Mouse (Mus musculus): Measurements from ENCODE around the gene Swi5. TPM values are rescaled to one million over a fixed set of nuclear protein-coding genes. Genes with fewer than 3 reads are reported as not detected.
A peak's percentile ranks its signal among the peaks of the same experiment; 100 is the strongest.

Swi5 gene
- total RNA-seq (2021) = 100 to 1,000 TPM; 143 to 148 TPM
- long read RNA-seq, experiment 1, transcript Swi5-204 (5 exons, 522 nt) = minor isoform, 5 of 148 reads
- long read RNA-seq, experiment 1, transcript Swi5-207 (5 exons, 768 nt) = major isoform, 123 of 148 reads
- long read RNA-seq, experiment 1, partial matches to known transcripts = 5 of 148 reads
- long read RNA-seq, experiment 1, other reads (novel, unspliced or antisense) = 13 of 148 reads
- long read RNA-seq, experiment 2, transcript Swi5-207 (5 exons, 768 nt) = major isoform, 93 of 113 reads
- long read RNA-seq, experiment 2, partial matches to known transcripts = 3 of 113 reads
- long read RNA-seq, experiment 2, other reads (novel, unspliced or antisense) = 13 of 113 reads

DNA sequence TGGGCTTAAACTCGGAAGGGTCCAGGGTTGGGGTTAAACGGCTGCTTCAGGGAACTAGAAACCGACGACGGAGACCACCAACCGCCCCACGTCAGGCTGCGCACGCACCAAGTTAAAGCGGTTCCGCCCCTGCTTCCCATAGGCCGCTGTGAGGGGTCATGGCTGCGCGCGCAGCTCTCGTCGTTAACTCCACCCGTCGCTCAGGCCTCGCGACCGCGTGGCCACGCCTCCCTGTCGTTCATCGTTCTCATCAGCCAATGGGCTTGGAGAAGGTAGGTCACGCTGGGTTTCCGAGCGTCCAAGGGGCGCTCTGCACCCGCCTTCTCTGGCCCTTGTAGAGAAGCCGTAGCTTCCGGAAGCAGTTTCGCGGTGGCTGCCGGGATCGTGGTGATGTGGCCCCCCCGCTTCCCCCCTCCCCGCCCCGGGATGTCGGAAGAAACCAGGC lies at the start of gene Swi5:
TSS of gene Swi5 (minus strand) at position 153 of the 445 bp plus-strand sequence.
- peak; percentile 97 for DNase-seq (ENCODE audit: low spot score)

GRCm38 (mm10) chr2:32335888-32336287 lies 48.0 kb upstream of the Swi5 start:
- no peak for DNase-seq (ENCODE audit: low spot score)

GRCm38 (mm10) chr2:32332159-32332558 lies 44.3 kb upstream of the Swi5 start:
- no peak for DNase-seq (ENCODE audit: low spot score)

GRCm38 (mm10) chr2:32329531-32329930 lies 41.7 kb upstream of the Swi5 start:
- no peak for DNase-seq (ENCODE audit: low spot score)

GRCm38 (mm10) chr2:32328911-32329460 lies 41.1 kb upstream of the Swi5 start:
- DNase-seq (ENCODE audit: low spot score) = no peak

DNA sequence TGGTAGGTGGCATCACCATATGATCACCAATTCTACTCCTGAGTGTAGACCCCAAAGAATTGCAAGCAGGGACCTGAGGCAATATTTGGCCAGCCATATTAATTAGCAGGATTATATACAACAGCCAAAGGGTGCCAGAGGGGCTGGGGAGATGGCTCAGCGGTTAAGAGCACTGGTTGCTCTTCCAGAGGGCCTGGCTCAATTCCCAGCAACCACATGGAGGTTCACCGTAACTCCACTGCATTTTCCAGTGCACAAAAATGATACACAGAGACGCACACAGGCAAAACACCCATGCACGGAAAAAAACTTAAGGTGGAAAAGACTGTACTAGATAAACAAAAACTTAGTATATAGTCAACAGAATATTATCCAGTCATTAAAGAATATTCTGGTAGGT lies 39.3 kb upstream of the Swi5 start:
- no peak for DNase-seq (ENCODE audit: low spot score)

DNA sequence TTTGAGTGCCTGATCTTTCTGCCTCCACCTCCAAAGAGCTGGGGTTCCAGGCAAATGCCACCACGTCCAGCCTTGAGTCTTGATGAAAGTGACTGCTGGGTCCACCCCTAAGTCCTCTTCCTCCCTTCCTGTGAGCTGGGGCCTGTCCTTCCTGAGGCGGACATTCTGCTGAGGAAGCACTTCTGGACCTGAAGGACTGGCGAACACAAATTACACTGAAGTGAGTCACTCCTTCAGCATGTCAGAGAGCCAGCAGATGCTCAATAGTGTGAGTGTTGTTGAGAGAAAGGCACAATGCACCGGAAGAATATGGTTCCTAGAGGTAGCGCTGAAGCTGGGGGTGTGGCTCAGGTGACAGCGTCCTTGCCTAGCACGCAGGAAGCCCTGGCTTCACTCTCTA lies 37.5 kb upstream of the Swi5 start:
- no peak for DNase-seq (ENCODE audit: low spot score)

- DNase-seq (ENCODE audit: low spot score) = no peak
These were observed 36.4 kb upstream of the Swi5 start for GRCm38 (mm10) chr2:32324322-32324721.

DNA sequence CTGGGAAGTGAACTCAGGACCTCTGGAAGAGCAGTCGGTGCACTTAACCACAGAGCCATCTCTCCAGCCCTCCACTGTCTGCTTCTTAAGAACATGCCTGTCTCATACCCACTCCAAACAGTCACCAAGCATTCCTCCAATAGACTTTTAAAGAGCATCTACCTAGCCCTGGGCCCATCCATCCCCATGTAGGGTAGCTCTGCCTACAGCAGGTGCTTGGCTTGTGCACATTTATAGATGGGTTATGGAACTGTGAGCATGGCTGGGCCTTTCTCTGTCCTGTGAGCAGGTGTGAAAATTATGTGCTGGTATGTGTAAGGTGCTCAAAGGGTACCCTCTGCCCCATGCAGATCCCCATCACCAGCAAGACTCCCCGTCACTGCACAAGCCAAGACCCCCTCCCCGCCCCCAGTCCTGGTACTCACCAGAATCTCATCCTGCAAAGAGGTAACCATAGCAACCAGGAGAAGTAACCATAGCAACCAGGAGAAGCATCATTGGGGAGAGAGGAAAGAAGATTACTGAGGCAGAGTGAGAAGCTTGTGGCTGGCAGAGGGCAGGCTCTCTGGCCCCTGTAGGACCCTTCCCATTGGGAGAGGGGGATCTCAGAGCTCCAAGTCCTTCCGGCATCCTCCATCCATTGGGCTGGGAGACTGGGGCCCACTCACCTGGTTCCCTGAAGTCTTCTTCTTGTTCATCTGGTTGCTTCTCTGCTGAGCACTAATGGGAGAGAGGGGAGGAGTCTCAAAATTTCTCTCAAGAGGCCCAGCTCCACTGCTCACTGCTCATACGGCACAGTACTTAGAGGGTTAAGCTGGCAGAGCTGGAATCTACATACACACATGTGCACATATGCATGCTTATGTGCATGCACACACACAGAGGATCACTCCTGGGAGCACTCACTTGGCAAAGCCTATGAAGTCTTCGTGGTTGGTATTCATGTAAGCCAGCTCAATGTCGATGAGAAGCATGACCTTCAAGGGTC lies 35.2 kb upstream of the Swi5 start:
- no peak for DNase-seq (ENCODE audit: low spot score)

GRCm38 (mm10) chr2:32321591-32322298 lies 33.9 kb upstream of the Swi5 start:
- DNase-seq (ENCODE audit: low spot score) = no peak

DNA sequence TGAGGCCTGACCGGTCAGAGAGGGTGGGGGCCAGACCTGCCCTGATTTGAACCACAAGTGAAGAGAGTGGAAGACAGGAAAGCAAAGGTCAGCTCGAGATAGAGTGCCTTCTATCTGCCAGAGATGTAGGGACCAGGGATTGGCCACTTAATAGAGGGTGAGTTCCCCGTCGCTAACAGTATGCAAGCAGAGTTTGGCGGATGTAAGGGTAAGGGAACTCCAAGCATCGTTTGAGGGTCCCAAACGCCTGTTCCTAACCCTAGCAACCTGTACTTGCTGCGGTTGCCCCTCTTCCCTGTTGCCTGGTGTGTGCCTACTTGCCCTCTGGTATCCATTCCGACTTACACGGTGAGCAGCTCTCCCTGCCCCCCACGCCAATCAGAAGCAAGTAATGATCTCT lies 32.8 kb upstream of the Swi5 start:
- no peak for DNase-seq (ENCODE audit: low spot score)

- DNase-seq (ENCODE audit: low spot score) = peak; percentile 69
These were observed 32.0 kb upstream of the Swi5 start for GRCm38 (mm10) chr2:32319586-32320580.

DNA sequence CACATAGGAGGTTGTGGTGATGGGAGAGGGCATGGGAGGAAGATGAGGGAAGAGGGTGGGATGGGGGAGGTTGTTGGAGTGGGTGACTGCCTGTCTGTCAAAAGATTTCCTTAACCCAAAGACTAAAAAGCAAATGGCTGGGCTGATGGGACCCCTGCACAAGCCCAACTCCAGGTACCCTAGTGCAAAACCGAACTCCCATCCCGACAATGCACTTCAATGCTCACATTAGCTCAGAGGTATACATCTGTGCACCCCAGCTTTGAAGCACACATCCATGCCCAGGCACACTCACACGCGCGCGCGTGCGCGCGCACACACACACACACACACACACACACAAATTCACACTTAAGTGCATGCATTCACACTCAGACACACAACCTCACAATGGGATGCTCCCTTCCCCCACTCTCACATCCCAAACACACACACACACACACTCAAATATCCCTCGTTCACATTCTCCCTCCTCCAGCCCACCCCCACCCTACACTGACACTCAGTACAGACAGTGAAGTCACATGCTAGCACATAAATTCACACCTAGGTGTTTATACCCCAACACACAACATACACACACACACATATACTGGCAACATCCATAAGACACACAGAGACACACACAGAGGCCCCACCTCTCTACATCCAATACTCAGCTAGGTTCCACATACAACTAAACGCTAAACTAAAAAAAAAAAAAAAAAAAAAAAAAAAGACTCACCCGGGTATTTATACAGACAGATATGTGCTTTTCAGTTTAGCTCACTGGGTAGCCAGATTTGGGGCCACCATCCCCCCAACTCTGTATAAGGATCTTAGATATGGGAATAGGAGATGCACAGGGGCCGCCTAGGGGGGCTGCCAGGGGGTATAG lies 31.1 kb upstream of the Swi5 start:
- DNase-seq (ENCODE audit: low spot score) = no peak

DNA sequence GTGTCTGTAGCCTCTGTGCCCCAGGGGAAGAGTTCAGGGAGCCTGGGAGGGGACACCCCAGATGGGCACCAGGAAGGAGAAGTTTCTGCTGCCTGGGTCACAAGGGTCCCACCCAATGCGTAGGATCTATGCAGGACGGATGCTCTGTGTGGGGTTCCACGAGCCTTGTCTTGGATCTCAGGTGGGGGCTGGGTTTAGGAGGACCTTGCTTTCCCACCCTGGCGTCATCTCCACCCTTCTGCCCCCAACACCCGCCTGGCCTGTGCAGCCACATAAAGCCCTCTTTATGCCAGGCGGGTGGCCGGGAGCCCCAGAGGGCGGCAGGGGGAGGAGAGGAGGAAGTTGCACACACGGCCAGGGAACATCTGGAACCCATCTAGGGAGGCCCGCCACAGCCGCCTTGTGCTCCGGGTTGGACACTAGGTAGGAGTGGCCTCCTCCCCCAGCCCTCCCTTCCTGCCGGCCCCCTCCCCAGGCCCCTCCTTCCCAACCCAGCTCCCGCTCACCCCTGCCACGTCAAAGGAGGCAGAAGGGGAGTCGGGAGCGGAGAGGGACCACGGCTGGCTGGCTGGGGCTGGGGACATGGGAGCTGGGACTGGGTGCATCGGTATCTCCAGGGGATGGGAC lies 30.0 kb upstream of the Swi5 start:
- peak; percentile 71 for DNase-seq (ENCODE audit: low spot score)

DNA sequence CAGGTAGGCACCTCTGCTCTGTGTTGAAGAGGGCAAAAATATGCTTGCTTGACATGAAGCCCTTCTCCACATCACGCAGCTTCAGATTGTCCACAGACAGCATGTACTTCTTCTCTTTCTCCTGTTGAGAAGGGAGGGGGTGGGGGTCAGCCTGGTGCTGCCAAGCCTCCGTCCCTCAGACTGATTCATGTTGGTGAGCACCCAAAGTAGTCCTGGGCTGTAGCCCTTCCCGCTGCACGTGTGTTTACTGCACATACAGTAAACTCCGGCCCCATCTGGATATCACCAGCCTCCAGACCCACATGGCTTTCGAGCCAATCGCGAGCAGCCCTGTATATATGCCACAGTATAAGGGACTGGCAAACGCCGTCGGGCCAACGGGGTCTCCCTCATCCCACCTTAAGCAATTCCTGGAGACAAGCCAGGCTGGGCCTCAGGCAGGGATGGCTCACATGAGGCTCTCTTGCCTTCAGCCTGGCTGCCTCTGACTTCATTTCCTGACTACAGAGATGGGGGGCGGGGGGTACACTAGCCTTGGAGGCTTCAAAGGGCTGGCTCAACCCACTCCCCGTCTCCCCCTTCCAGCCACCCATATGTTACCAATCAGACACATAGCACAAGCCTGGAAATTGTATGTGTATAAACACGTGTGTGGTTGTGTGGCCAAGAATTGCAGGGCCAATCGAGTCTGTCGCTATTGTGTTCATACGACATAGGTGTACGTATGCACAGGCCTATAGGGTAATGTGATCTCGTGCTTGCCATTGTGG lies 29.2 kb upstream of the Swi5 start:
- DNase-seq (ENCODE audit: low spot score) = no peak

GRCm38 (mm10) chr2:32315751-32316150 lies 27.9 kb upstream of the Swi5 start:
- peak; percentile 54 for DNase-seq (ENCODE audit: low spot score)

- DNase-seq (ENCODE audit: low spot score) = no peak
These were observed 27.0 kb upstream of the Swi5 start for GRCm38 (mm10) chr2:32314831-32315230.
